Mouse (Mus musculus) neural tube, embryonic 13.5 days (tissue): Measurements from ENCODE around the gene Stradb. TPM values are rescaled to one million over a fixed set of nuclear protein-coding genes. Genes with fewer than 3 reads are reported as not detected.

Experiments used
- polyA plus RNA-seq: library from polyadenylated mRNA; unstranded; fragments of >200 nt; fragmentation: Nextera tagmentation; extraction: Ambion mirVana; gene quantifications from 2 replicates; pipeline ENCODE4 v1.2.1, GENCODE M21; 2015

The Stradb gene
- polyA plus RNA-seq, 1 experiment from 2014 or later = 72.9 TPM

Other genes starting within 250 kb of the Stradb start
- gene Casp8, start 178.1 kb upstream of the Stradb start, polyA plus RNA-seq = 8.1 and 8.8 TPM in 2 replicates
- gene Trak2, start 92 bp upstream of the Stradb start, polyA plus RNA-seq = 15.4 and 15.9 TPM in 2 replicates
- not detected in 2 replicates for gene C2cd6, start 121.4 kb downstream of the Stradb start, polyA plus RNA-seq
- gene Tmem237, start 146.9 kb downstream of the Stradb start, polyA plus RNA-seq = 38.0 and 42.7 TPM in 2 replicates
- 0.71 and 1.2 TPM in 2 replicates for gene Mpp4, start 189.9 kb downstream of the Stradb start, polyA plus RNA-seq